Mouse (Mus musculus) intestine, embryonic 16.5 days (tissue): ENCODE results near the gene Recql5. TPM values are rescaled to one million over a fixed set of nuclear protein-coding genes. Genes with fewer than 3 reads are reported as not detected.
A peak's percentile ranks its signal among the peaks of the same experiment; 100 is the strongest.

Experiments
- ATAC-seq: fragments of 200-750 bp; cut with Nextera tagmentation; 2 replicates; pipeline ENCODE4 v1.8.0; 2017; ENCODE audit warnings: moderate TSS enrichment, moderate library complexity
- H3K27ac ChIP-seq: fragments of 300-500 bp; sonication (generic); 2 replicates; pipeline ENCODE4 v1.5.1; 2014; ENCODE audit warnings: mild to moderate bottlenecking, low read length
- H3K27me3 ChIP-seq: fragments of 300-500 bp; sonication (generic); replicated peaks from 2 replicates; pipeline ENCODE4 v1.6.1; 2014; ENCODE audit warnings: low read length, control low read depth, mixed read lengths; ENCODE audit not compliant: control insufficient read depth, insufficient read depth
- H3K36me3 ChIP-seq: fragments of 300-500 bp; sonication (generic); 2 replicates; pipeline ENCODE4 v1.6.1; 2014; ENCODE audit warnings: low read length, control low read depth; ENCODE audit not compliant: control insufficient read depth, insufficient read depth
- H3K4me1 ChIP-seq: fragments of 300-500 bp; sonication (generic); 2 replicates; pipeline ENCODE4 v1.6.1; 2014; ENCODE audit warnings: low read length, control low read depth, mixed read lengths; ENCODE audit not compliant: control insufficient read depth, insufficient read depth
- H3K4me2 ChIP-seq: fragments of 300-500 bp; sonication (generic); 2 replicates; pipeline ENCODE4 v1.6.1; 2014; ENCODE audit warnings: low read depth, low read length, control low read depth
- H3K4me3 ChIP-seq: fragments of 300-500 bp; sonication (generic); 2 replicates; pipeline ENCODE4 v1.5.1; 2014; ENCODE audit warnings: mild to moderate bottlenecking, low read length
- H3K9ac ChIP-seq: fragments of 300-500 bp; sonication (generic); 2 replicates; pipeline ENCODE4 v1.6.1; 2014; ENCODE audit warnings: low read depth, low read length
- H3K9me3 ChIP-seq: fragments of 300-500 bp; sonication (generic); 2 replicates; pipeline ENCODE4 v1.6.1; 2016; ENCODE audit warnings: low read length, control low read depth; ENCODE audit not compliant: control insufficient read depth
- WGBS: fragments of 180-500 bp; shearing (Covaris S2); extraction: QIAGEN DNeasy Blood & Tissue Kit; methylation state at CpG from one replicate; pipeline ENCODE4 v1.1.7; 2014; 5-methylcytosine and 5-hydroxymethylcytosine counted together
- polyA plus RNA-seq: library from polyadenylated mRNA; unstranded; fragments of >200 nt; fragmentation: Nextera tagmentation; extraction: Ambion mirVana; gene quantifications from 2 replicates; pipeline ENCODE4 v1.2.1, GENCODE M21; 2015

Recql5 gene
- polyA plus RNA-seq, 1 experiment from 2014 or later = 16.7 TPM

DNA sequence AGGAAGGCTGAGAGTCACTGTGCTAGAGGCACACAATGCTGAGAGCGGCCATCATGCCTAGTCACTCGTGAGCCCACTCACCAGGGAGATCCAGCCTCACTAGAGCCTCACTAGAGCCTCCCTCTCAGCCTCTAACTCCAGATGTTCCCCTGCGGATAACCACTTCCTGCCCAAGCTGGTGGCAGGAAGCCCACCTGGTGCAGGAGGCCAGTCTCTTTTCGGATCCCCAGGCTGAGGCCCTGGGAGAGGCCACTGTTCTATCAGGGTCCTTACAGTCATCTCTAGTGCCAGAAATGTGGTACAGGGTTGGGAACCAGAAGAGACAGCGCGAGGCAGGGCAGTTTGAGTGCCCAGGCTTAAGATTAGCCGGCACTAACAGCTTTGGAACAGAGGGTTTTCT is 34.8 kb downstream of the Recql5 start:
- H3K27me3 ChIP-seq = no peaks in the 10 kb centered on the region
- peaks cover 18% of the 10 kb centered on the region for H3K4me1 ChIP-seq
- no peak overlapping the region for H3K4me3 ChIP-seq
- no peak overlapping the region for H3K4me2 ChIP-seq
- 79% methylated on average over 7 of the region's 7 CpGs for WGBS
- H3K36me3 ChIP-seq = peaks cover 5% of the 10 kb centered on the region; the same call in 1 of the 2 replicates
- H3K27ac ChIP-seq = no peak overlapping the region
- H3K9me3 ChIP-seq = no peaks in the 10 kb centered on the region
- ATAC-seq = no peak
- H3K9ac ChIP-seq = no peak overlapping the region

DNA sequence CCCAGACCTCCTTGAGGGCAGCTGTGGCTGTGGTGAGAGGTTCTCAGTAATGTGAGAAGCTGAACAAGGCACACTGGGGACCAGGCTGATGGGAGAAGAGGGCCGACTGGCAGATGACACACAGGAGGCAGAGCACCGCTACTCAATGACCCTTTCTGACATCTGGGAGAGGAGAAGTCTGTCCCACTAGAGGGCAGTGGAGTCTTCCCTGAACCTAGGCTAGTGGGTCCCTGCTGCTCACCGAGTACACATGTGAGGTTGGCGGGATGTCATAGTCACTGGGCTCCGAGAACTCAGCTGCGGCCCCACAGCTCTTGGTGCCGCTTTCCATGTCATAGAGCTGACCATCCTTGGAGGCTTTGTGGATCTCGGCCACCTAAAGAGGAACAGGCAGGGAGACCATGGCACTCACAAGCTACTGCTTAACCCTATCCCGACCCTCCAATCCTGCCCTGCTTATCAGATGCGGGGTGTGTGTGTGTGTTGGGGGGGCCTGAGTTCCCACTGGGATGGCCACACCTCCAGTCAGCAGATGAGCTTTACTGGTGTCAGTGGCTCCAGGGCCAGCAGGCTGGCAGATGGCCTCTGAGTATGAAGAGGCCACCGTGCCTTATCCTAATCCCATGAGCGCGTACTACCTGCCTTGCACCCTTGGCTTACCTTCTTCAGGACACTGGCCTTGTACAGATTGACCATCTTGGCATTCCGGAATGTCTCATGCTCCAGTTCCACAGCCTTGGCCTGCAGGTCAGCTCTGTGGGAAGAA is 38.3 kb downstream of the Recql5 start:
- ATAC-seq = peak; percentile 34
- Histone ChIP-seq H3K9me3 (no peaks in the 10 kb centered on the region), H3K4me1 (peaks cover 4% of the 10 kb centered on the region), H3K27ac (no peak overlapping the region), H3K9ac (no peak overlapping the region), H3K36me3 (peaks cover 5% of the 10 kb centered on the region; the same call in 1 of the 2 replicates), H3K4me2 (no peak overlapping the region), H3K4me3 (no peak overlapping the region), H3K27me3 (no peaks in the 10 kb centered on the region)
- 66% methylated on average over 14 of the region's 14 CpGs for WGBS

GRCm38 (mm10) chr11:115893071-115893470 is 40.2 kb downstream of the Recql5 start:
- Histone ChIP-seq H3K9ac (no peak overlapping the region), H3K4me3 (no peak overlapping the region), H3K4me1 (no peaks in the 10 kb centered on the region), H3K9me3 (no peaks in the 10 kb centered on the region), H3K36me3 (peaks cover 5% of the 10 kb centered on the region; the same call in 1 of the 2 replicates), H3K27ac (no peak overlapping the region), H3K4me2 (no peak overlapping the region), H3K27me3 (no peaks in the 10 kb centered on the region)
- ATAC-seq = no peak
- 94% methylated on average over 9 of the region's 9 CpGs for WGBS

DNA sequence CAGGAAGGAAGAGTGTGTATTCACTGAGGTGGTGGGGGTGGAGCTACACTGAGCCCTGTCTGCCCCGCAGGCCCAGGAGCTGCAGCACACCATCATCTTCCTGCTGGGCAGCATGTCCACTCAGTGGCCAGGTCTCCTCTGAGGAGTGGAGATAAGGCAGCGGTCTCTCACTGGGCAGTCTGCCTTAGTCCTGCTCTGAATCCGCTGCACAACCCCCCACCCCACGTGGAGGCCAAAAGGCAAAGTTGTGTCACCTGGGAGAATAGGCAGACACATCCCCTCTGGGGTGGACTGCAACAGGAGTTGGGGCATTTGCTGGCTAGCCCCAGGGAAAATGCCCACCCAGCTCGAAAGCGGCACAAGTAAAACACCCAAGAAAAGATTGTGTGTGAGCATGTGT is 41.1 kb downstream of the Recql5 start:
- peaks cover 5% of the 10 kb centered on the region; the same call in 1 of the 2 replicates for H3K36me3 ChIP-seq
- 68% methylated on average over 6 of the region's 6 CpGs for WGBS
- no peak overlapping the region for H3K4me3 ChIP-seq
- H3K4me1 ChIP-seq = peaks cover under 1% of the 10 kb centered on the region; the same call in 1 of the 2 replicates
- no peak overlapping the region for H3K4me2 ChIP-seq
- H3K9ac ChIP-seq = no peak overlapping the region
- no peak overlapping the region for H3K27ac ChIP-seq
- no peak for ATAC-seq
- no peaks in the 10 kb centered on the region for H3K9me3 ChIP-seq
- no peaks in the 10 kb centered on the region for H3K27me3 ChIP-seq

- peaks cover 5% of the 10 kb centered on the region; the same call in 1 of the 2 replicates for H3K36me3 ChIP-seq
- peaks cover 14% of the 10 kb centered on the region for H3K4me1 ChIP-seq
- no peak for ATAC-seq
- no peaks in the 10 kb centered on the region for H3K9me3 ChIP-seq
- H3K4me3 ChIP-seq = no peak overlapping the region
- H3K9ac ChIP-seq = no peak overlapping the region
- H3K27me3 ChIP-seq = no peaks in the 10 kb centered on the region
- WGBS = 80% methylated on average over 6 of the region's 6 CpGs
- H3K27ac ChIP-seq = no peak overlapping the region
- no peak overlapping the region for H3K4me2 ChIP-seq
These were observed 44.1 kb downstream of the Recql5 start for GRCm38 (mm10) chr11:115889159-115889558.

DNA sequence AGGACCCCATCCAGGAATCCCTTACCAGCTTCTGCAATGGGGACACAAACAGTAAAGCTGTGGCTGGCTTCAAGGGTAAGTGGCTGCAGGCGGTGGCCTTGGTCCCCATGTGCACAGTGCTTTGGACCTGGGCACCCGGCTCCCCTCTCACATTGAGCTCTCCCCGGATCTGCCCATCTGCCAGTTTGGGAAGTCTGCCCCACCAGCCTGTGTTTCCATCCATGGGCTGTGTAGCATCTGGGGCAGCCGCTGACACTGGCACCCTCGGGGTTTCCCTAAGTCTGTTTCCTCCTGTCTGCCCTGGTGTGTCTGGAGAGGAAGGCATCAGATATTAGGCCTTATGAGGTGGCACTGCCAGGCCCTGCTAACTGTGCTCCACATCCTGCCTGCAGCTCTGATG is 45.3 kb downstream of the Recql5 start:
- Histone ChIP-seq H3K9ac (no peak overlapping the region), H3K9me3 (no peaks in the 10 kb centered on the region), H3K4me1 (peaks cover 18% of the 10 kb centered on the region), H3K27me3 (no peaks in the 10 kb centered on the region), H3K27ac (no peak overlapping the region), H3K36me3 (no peaks in the 10 kb centered on the region), H3K4me3 (no peak overlapping the region), H3K4me2 (no peak overlapping the region)
- WGBS = 85% methylated on average over 5 of the region's 5 CpGs
- ATAC-seq = no peak

DNA sequence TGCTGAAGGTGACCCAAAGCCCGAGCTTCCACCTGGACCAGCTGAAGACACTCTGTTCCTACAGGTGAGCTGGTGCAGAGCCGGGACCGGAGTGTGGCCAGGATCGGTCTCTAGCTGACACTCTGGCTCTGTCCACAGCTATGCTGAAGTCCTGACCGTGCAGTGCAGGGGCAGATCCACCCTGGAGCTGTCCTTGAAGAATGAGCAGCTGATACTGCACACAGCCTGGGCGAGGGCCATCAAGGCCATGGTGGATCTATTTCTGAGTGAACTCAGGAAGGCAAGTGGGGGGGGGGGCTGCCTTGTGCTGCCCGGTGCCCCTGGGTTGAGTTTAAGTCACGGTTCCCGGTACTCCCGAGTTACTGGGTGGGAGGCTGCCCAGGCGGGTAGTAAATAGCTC is 46.8 kb downstream of the Recql5 start:
- Histone ChIP-seq H3K27ac (no peak overlapping the region), H3K36me3 (peaks cover 4% of the 10 kb centered on the region; the same call in 1 of the 2 replicates), H3K4me2 (no peak overlapping the region), H3K27me3 (no peaks in the 10 kb centered on the region), H3K9ac (no peak overlapping the region; the same call in 1 of the 2 replicates), H3K4me3 (no peak overlapping the region), H3K9me3 (no peaks in the 10 kb centered on the region), H3K4me1 (peaks cover 18% of the 10 kb centered on the region)
- ATAC-seq = no peak
- WGBS = 90% methylated on average over 11 of the region's 11 CpGs

DNA sequence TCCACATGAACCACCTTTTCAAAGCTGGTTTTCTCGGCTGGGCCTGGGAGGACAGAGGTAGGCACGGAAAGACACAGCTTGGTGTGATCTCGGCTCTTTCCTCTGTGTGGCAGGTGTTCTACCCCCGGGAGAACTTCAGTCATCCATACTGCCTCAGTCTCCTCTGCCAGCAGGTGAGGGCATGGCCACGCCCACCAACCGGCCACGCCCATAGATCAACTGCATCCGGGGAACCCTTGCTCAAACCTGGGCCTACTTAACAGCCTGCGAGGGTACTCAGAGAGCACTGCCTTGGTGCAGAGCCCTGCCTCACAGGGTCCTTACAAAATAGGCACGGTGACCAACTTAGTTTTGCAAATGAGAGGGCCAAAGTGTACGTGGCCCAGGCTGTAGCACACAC is 48.0 kb downstream of the Recql5 start:
- Histone ChIP-seq H3K27ac (peak overlapping the region; percentile 45; the same call in 1 of the 2 replicates), H3K36me3 (peaks cover 4% of the 10 kb centered on the region; the same call in 1 of the 2 replicates), H3K27me3 (no peaks in the 10 kb centered on the region), H3K4me2 (no peak overlapping the region), H3K4me3 (no peak overlapping the region), H3K9ac (peak overlapping the region; percentile 19; the same call in 1 of the 2 replicates), H3K9me3 (no peaks in the 10 kb centered on the region), H3K4me1 (peaks cover 18% of the 10 kb centered on the region)
- ATAC-seq = no peak
- 65% methylated on average over 11 of the region's 11 CpGs for WGBS

DNA sequence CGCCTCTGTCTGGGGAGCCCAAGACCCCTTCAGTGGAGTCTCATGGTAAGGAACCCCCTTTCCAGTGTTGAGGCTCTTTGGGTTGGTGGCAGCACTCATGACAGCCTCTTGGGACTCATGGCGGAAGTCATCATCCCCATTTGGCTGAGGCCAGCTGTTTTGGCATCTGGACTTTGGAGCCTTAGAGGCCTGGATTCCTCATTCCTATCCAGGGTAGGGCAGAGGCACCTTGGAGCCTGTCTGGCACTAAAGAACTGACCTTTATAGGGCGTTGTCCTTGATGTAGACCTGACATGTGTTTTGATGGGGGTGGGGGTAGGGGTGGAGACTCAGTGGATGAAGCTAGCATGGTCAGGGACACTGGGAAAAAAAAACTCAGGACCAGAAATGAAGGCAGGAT is 48.9 kb downstream of the Recql5 start:
- peak; percentile 84 for ATAC-seq

More for the DNA sequence above, 48.9 kb downstream of the Recql5 start:
- peaks cover 22% of the 10 kb centered on the region for H3K4me1 ChIP-seq
- no peaks in the 10 kb centered on the region for H3K9me3 ChIP-seq
- H3K27me3 ChIP-seq = no peaks in the 10 kb centered on the region
- WGBS = 77% methylated on average over 3 of the region's 3 CpGs
- H3K4me2 ChIP-seq = no peak overlapping the region
- H3K4me3 ChIP-seq = no peak overlapping the region
- H3K27ac ChIP-seq = peak overlapping the region; percentile 69; the same call in 1 of the 2 replicates
- H3K9ac ChIP-seq = no peak overlapping the region
- H3K36me3 ChIP-seq = peaks cover 4% of the 10 kb centered on the region; the same call in 1 of the 2 replicates
